Mouse (Mus musculus): ENCODE data around the gene Cox6a2.

Gene Cox6a2

GRCm38 (mm10) chr7:128206152-128206551 is at the start of gene Cox6a2:
TSS of gene Cox6a2 (minus strand) at chr7:128206387.
- DNase-seq (ENCODE audit: low spot score): no peak

DNA sequence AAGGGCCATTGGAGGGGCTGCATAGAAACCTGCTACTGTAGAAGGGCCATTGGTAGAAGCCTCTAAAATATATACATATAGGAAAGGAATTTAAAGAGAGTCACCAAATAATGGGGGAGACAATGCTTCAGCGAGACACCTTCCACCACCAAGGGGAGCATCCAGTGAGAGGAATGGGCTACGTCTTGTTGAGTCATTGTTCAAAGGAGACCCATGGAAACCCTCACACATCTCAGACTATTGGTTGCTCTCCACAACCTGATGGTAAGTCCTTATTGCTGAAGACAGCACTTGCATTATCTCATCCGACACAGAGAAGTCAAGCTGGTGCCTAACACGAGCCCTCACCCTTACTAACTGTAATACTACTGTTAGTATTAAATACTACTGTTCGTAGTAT is 49.6 kb upstream of the Cox6a2 start:
- no peak for DNase-seq (ENCODE audit: low spot score)

GRCm38 (mm10) chr7:128254978-128255377 is 48.8 kb upstream of the Cox6a2 start:
- no peak for DNase-seq (ENCODE audit: low spot score)

DNA sequence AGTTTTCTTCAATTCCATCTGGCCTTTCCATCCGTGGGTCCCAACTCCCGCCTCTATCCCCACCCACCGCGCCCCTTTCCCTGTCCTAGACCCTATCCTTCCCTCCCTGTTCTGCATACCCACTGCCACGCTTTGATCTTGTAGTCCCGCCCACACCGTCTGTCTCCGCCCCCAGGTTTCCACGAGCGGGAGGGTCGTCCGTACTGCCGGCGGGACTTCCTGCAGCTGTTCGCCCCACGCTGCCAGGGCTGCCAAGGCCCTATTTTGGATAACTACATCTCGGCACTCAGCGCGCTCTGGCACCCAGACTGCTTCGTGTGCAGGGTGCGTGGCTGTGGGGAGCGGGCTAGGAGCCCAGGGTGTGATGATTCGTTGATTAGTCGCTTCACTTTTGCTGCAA is 46.4 kb upstream of the Cox6a2 start:
- DNase-seq (ENCODE audit: low spot score): peak; percentile 58

DNA sequence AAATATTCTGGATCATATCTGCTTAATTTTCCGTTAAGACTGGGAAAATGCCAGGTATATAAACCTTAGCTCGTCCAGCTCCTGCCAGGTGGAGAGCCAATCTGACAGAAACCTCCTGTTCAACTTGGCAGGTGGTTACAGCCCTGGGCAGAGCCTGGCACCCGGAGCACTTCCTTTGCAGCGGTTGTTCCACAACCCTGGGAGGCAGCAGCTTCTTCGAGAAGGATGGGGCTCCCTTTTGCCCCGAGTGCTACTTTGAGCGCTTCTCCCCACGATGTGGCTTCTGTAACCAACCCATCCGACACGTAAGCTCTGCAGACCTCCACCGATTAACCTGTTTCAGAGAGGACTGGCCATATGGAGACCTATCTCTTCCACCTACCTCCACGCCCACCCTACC is 45.8 kb upstream of the Cox6a2 start:
- DNase-seq (ENCODE audit: low spot score): no peak

GRCm38 (mm10) chr7:128249998-128250397 is 43.8 kb upstream of the Cox6a2 start:
- DNase-seq (ENCODE audit: low spot score): no peak

- DNase-seq (ENCODE audit: low spot score): no peak
Observed at GRCm38 (mm10) chr7:128248081-128249042, 42.2 kb upstream of the Cox6a2 start.

- DNase-seq (ENCODE audit: low spot score): peak; percentile 87
Observed at GRCm38 (mm10) chr7:128247443-128247842, 41.3 kb upstream of the Cox6a2 start.

DNA sequence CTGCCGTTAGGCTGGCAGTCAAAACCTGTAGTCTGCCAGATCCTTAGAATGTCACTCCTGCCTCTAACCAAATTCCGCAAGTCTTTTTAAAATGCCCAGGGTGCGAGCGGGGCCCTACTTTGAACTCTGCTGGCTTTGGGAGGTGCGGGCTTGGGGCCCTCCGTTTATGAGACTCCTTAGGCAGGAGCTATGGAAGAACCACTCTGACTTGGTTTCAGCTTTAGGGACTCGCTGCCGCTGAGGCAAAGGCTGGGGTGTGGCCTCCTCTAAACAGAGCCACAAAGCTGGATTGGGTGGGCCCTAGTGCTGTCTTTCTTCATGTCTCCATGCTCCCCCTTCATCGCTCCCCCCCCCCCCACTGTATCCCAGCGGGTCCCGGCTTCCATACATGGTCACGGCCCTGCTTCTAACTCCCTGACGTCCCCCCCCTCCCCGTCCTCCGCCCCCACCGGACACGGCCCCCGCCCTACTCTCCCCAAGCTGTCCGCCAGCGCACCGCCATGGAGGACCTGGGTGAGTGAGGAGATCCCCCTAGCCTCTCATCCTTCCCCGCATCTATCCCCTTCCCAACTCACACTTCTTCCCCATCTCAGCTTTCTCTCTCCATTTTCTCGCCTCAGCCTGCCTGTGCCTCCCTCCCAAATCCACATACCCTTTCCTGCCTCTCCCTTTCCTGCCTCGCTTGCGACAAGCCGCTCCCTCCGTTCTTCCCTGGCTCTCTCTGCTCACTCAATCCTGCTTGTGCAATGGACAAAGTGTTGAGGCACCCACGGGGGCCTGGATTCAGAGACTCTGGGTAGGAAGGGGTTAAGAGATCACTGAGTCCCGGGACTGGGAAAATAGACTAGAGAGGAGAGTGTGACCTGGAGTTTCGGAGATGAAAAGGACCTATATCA is 40.6 kb upstream of the Cox6a2 start, which contains the start of gene Tgfb1i1:
Gene Tgfb1i1 (plus strand): TSS at position 317 of the 896 bp plus-strand sequence.
- no peak for DNase-seq (ENCODE audit: low spot score)

GRCm38 (mm10) chr7:128245547-128245946 is 39.4 kb upstream of the Cox6a2 start:
- no peak for DNase-seq (ENCODE audit: low spot score)

DNA sequence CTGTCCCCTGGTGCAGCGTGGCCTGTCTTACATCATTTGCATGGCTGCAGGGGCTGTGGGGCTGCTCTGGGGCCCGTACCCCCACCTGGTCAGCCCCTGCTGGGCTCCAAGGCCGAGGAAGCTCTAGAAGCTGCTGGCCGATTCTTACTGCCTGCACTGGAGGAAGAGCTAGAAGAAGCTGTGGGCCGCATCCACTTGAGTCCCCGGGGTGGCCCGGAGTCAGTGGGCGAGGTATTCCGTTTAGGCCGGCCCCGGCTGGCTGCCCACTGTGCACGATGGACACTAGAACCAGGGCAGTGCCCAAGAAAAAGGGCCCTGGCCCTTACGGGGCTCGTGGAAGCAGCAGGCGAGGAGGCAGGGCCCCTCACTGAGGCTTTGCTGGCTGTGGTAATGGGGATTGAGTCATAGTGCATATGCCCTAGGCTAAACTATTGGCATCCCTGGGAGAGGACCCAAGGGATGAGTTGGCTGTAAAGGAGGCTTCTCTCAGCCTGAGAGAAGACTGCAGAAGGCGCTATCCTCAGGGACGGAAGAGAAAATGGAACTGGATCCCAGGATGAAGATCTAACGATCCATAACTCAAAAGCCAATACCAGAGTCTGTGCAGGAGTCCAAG is 38.3 kb upstream of the Cox6a2 start:
- no peak for DNase-seq (ENCODE audit: low spot score)

GRCm38 (mm10) chr7:128243921-128244320 is 37.7 kb upstream of the Cox6a2 start:
- DNase-seq (ENCODE audit: low spot score): no peak

GRCm38 (mm10) chr7:128242331-128242730 is 36.1 kb upstream of the Cox6a2 start:
- no peak for DNase-seq (ENCODE audit: low spot score)

- DNase-seq (ENCODE audit: low spot score): no peak
Observed at GRCm38 (mm10) chr7:128240131-128240784, 34.1 kb upstream of the Cox6a2 start.

DNA sequence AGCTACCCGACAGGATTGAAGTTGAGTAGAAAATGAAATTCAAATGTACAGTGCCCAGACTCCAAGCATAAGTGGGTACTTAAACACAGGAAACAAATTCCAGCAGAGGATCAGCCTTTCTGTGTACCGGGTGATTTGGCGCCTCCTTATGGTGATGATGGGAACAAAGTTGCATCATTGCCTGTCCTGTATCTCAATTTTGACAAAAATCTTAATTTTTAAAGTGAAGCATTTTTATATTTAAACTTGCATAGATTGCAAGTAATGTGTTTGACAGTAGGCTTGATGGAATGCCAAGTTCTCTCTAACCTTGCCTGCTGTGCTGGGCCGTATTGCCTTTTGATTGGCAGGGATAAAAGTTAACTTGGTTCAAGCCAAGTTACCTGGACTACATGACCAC is 32.8 kb upstream of the Cox6a2 start:
- DNase-seq (ENCODE audit: low spot score): no peak

GRCm38 (mm10) chr7:128237927-128238778 is 32.0 kb upstream of the Cox6a2 start, which contains the start of gene 9130023H24Rik:
TSS of gene 9130023H24Rik (minus strand) at chr7:128238031.
- DNase-seq (ENCODE audit: low spot score): peak; percentile 93

DNA sequence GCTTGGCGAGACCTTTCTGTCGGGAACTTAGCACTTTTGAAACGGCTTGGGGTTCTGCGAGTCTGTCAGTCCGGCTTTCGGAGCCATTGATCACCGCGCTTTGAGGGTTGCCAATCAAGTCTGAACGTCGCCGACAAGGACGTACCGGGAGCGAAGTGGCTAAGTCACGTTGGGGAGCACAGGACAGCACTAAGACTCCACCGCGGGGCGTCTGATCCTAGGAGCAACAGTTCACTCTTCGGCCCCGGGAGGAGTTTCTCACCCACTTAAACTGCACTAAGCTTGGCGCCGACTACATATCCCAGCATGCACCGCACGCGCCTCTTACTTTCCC is 31.4 kb upstream of the Cox6a2 start:
- DNase-seq (ENCODE audit: low spot score): no peak

DNA sequence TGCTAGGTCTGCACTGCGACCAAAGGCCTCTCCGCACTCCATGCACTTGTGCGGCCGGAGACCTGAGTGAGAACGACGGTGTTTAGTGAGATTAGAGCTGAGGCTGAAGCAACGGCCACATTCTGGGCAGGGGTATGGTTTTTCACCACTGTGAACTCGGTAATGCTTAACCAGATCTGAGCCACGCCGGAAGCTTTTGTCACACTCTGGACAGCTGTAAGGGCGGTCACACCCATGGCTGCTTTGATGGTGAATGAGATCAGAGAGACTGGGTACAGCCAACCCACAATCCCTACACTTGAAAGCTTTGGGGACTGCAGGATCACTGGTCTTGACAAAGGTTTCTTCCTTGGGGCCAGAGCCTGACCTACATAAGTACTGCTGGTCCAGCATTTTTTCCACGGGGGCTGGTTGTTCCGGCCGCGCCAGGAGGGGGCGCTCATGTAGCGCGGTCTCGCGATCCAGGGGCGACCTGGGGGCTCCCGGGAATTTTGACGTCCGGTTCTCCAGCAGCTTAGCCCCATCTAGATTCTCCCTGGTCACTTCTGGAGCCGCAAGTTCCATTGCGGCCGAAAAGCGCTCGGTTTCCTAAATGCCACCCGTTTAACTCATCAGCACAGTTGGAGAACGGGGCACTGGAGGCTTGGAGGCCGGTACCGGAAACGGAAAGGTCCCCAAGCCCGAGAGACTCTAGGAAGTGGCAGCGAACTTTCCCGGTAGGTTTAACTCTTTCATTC is 30.8 kb upstream of the Cox6a2 start, which contains the start of gene Armc5:
Gene Armc5 (plus strand): TSS at position 487 of the 737 bp plus-strand sequence.
- peak; percentile 67 for DNase-seq (ENCODE audit: low spot score)

DNA sequence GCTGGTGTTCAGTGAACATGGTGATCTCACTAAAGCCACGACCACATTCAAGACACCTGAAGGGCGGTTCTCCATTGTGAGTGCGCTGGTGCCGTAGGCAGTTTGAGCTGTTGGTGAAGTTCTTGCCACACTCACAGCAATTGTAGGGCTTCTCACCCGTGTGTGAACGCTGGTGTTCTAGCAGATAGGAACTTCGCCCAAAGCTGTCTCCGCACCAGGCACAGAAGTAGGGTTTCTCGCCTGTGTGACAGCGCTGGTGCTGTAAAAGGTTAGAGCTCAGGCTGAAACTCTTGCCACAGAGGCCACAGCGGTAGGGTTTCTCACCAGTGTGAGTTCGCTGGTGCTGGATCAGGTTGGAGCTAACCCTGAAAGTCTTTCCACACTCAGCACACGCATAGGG is 30.2 kb upstream of the Cox6a2 start:
- no peak for DNase-seq (ENCODE audit: low spot score)

DNA sequence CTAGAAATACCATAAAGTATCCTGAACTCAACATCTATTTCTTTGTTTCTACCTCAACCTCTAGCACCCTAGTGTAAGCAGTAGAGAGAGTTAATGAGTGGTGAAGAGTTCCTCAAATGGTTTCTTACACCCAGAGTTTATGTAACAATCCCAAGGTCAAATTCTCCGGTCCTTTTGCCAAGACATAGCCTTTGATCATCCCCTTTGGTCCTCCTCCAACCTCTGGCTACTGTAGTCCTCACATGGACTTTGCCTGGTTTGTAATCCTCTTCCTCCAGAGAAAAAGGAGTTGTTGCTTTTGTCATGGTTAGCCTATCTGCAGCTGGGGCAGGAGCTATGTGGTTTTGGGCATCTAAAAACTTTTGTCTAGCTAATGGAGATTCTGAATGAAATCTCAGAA is 29.3 kb upstream of the Cox6a2 start:
- DNase-seq (ENCODE audit: low spot score): no peak

Data from layer of hippocampus, adult 9-10 months (tissue).